Mouse (Mus musculus) forebrain, embryonic 16.5 days (tissue): ENCODE data around the gene Ano1. TPM values are rescaled to one million over a fixed set of nuclear protein-coding genes. Genes with fewer than 3 reads are reported as not detected.
A peak's percentile ranks its signal among the peaks of the same experiment; 100 is the strongest.

Source experiments
- ATAC-seq: fragments of 200-750 bp; cut with Nextera tagmentation; 2 replicates; pipeline ENCODE4 v1.8.0; 2017; ENCODE audit warnings: mild to moderate bottlenecking, moderate library complexity
- H3K27ac ChIP-seq: fragments of 300-500 bp; sonication (generic); 2 replicates; pipeline ENCODE4 v1.5.1; 2014; ENCODE audit warnings: low read length, control low read depth
- H3K27me3 ChIP-seq: fragments of 300-500 bp; sonication (generic); replicated peaks from 2 replicates; pipeline ENCODE4 v1.6.1; 2014; ENCODE audit warnings: low read length; ENCODE audit not compliant: control insufficient read depth, insufficient read depth
- H3K36me3 ChIP-seq: fragments of 300-500 bp; sonication (generic); 2 replicates; pipeline ENCODE4 v1.6.1; 2014; ENCODE audit not compliant: control insufficient read depth, insufficient read depth
- H3K4me1 ChIP-seq: fragments of 300-500 bp; sonication (generic); replicated peaks from 2 replicates; pipeline ENCODE4 v1.6.1; 2014; ENCODE audit warnings: low read length; ENCODE audit not compliant: control insufficient read depth, insufficient read depth
- H3K4me2 ChIP-seq: fragments of 300-500 bp; sonication (generic); 2 replicates; pipeline ENCODE4 v1.6.1; 2014; ENCODE audit warnings: mild to moderate bottlenecking, low read length, control low read depth
- H3K4me3 ChIP-seq: fragments of 300-500 bp; sonication (generic); replicated peaks from 2 replicates; pipeline ENCODE4 v1.5.1; 2014; ENCODE audit warnings: mild to moderate bottlenecking, low read length, control low read depth
- H3K9ac ChIP-seq: fragments of 300-500 bp; sonication (generic); replicated peaks from 2 replicates; pipeline ENCODE4 v1.6.1; 2014; ENCODE audit warnings: low read depth, low read length, control low read depth
- H3K9me3 ChIP-seq: fragments of 300-500 bp; sonication (generic); 2 replicates; pipeline ENCODE4 v1.6.1; 2016; ENCODE audit warnings: low read length; ENCODE audit not compliant: control insufficient read depth
- WGBS: fragments of 180-500 bp; shearing (Covaris S2); extraction: QIAGEN DNeasy Blood & Tissue Kit; methylation state at CpG from one replicate; pipeline ENCODE4 v1.1.7; 2014; 5-methylcytosine and 5-hydroxymethylcytosine counted together
- polyA plus RNA-seq: library from polyadenylated mRNA; unstranded; fragments of >200 nt; fragmentation: Nextera tagmentation; extraction: Ambion mirVana; gene quantifications from 2 replicates; pipeline ENCODE4 v1.2.1, GENCODE M21; 2015

Gene Ano1
- polyA plus RNA-seq, 1 experiment from 2014 or later = 9.4 TPM

DNA sequence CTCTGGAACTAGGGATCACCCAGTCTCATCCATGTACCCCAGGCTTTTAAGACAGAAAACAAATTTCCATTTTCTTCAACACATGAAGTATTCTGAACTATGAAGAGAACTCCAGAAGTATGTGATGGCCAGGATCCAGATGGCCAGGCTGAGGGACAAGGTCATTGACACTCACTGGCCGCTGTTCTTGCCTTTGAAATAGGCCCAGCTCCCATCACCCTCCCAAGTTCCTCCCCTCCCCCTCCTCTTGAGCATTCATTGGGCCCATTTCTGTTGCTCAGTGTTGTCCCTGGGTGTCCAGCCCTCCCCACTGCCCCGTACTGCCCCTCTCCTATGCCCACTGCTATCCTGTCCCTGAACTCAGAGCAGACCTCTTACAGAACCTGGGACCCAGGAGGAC is 2.9 kb upstream of the Ano1 start:
- Histone ChIP-seq H3K27ac (no peak overlapping the region), H3K4me2 (no peak overlapping the region)
- ATAC-seq = no peak

DNA sequence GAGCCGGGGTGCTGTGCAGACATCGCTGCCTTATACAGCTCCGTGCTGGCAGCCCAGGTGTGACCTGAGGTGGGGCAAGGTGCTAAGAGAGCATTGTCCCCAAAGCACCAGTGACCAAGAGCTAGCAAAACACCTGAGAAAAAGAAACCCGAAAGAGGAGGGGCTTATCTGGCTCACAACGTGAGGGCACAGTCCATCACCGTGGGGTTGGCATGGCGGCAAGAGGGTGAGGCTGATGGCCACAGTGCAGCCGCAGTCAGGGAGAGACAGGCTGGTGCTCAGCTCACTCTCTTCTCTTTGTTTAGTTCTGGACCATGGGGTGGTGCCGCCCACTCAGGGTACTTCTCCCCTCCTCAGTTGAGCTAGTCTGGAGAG is 1.9 kb upstream of the Ano1 start:
- WGBS = 91% methylated on average over 9 of the region's 9 CpGs
- ATAC-seq = no peak
- Histone ChIP-seq H3K27me3 (no peaks in the 10 kb centered on the region), H3K9ac (no peak overlapping the region), H3K27ac (no peak overlapping the region), H3K9me3 (no peaks in the 10 kb centered on the region), H3K4me3 (no peak overlapping the region), H3K4me1 (peaks cover 3% of the 10 kb centered on the region; the same call in 1 of the 2 replicates), H3K36me3 (no peaks in the 10 kb centered on the region), H3K4me2 (no peak overlapping the region)

More for the DNA sequence above, 2.9 kb upstream of the Ano1 start:
- WGBS = 93% methylated on average over 2 of the region's 2 CpGs
- no peaks in the 10 kb centered on the region for H3K9me3 ChIP-seq
- no peak overlapping the region for H3K9ac ChIP-seq
- no peaks in the 10 kb centered on the region for H3K36me3 ChIP-seq
- H3K27me3 ChIP-seq = no peaks in the 10 kb centered on the region
- H3K4me3 ChIP-seq = no peak overlapping the region
- H3K4me1 ChIP-seq = peaks cover 3% of the 10 kb centered on the region; the same call in 1 of the 2 replicates

DNA sequence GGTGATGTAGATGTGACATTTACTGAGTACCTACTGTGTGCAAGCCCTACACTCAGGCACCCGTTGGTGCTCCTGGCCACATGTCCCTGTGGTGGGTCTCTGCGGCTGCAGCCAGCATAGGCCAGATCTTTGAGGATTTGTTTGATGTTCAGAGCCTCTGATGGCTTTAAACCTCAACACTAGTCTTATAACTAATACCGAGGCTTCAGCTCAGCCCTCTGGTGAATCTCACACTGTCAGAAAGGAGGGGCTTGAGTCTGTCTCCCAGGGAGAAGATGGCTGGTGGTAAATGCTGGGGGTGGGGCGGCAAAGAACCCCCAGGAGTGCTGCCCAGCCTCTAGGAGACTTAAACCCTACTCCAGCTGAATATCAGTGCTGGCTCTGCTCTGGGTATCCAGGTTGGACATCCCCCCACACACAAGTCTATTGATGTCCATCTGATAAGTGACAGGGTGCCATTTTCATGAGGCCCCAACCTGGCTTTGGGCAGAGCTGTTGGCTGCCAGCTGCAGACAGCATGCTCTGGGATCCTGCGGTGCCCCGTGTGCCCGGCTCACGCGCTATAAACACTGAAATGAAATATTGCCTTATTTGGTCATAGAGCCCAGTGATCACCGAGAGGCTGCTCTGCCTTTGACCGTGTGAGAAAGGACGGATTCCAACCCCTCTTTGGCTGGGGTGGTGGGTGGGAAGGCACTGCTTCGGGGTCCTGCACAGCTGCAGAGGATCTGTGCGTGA is 1.3 kb upstream of the Ano1 start:
- 82% methylated on average over 14 of the region's 14 CpGs for WGBS
- no peak overlapping the region for H3K4me3 ChIP-seq
- H3K9ac ChIP-seq = no peak overlapping the region
- H3K36me3 ChIP-seq = no peaks in the 10 kb centered on the region
- no peak overlapping the region for H3K27ac ChIP-seq
- H3K27me3 ChIP-seq = no peaks in the 10 kb centered on the region
- peaks cover 3% of the 10 kb centered on the region; the same call in 1 of the 2 replicates for H3K4me1 ChIP-seq
- no peaks in the 10 kb centered on the region for H3K9me3 ChIP-seq
- ATAC-seq = no peak
- H3K4me2 ChIP-seq = no peak overlapping the region

GRCm38 (mm10) chr7:144747756-144748155 is 4.0 kb downstream of the Ano1 start:
- no peaks in the 10 kb centered on the region for H3K36me3 ChIP-seq
- 60% methylated on average over 2 of the region's 2 CpGs for WGBS
- no peak overlapping the region for H3K27ac ChIP-seq
- no peaks in the 10 kb centered on the region for H3K9me3 ChIP-seq
- no peak overlapping the region for H3K4me3 ChIP-seq
- H3K9ac ChIP-seq = no peak overlapping the region
- H3K4me2 ChIP-seq = no peak overlapping the region
- H3K27me3 ChIP-seq = no peaks in the 10 kb centered on the region
- H3K4me1 ChIP-seq = no peaks in the 10 kb centered on the region
- ATAC-seq = no peak

- Histone ChIP-seq H3K4me3 (no peak overlapping the region), H3K27me3 (no peaks in the 10 kb centered on the region), H3K27ac (no peak overlapping the region), H3K9ac (no peak overlapping the region), H3K9me3 (no peaks in the 10 kb centered on the region), H3K4me2 (no peak overlapping the region), H3K4me1 (no peaks in the 10 kb centered on the region), H3K36me3 (no peaks in the 10 kb centered on the region)
- no peak for ATAC-seq
- 89% methylated on average over 4 of the region's 4 CpGs for WGBS
These were observed 5.3 kb downstream of the Ano1 start for GRCm38 (mm10) chr7:144746466-144746865.

DNA sequence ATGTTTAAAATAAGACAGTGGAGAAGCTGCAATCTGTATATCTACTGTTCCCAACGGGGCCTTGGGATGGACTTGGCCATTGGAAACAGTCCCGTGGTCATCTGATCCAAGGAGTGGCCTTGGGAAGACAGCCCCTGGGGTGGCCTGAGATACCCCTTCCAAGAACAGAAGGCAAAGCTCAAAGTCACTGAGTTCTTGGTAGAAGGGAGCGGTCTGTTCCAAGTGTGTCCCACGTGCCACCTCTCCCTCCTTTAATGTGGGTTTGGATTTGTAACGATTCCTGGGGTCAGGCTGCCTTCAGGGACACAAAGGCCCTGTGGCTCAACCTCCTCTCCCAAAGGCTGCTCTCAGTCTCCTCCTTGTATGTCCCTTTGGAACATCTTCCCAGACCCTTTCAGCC is 7.9 kb downstream of the Ano1 start:
- Histone ChIP-seq H3K4me3 (no peak overlapping the region), H3K9ac (no peak overlapping the region), H3K27ac (no peak overlapping the region), H3K4me1 (peaks cover 3% of the 10 kb centered on the region), H3K27me3 (no peaks in the 10 kb centered on the region), H3K9me3 (no peaks in the 10 kb centered on the region), H3K36me3 (no peaks in the 10 kb centered on the region), H3K4me2 (no peak overlapping the region)
- ATAC-seq = no peak
- 77% methylated on average over 5 of the region's 5 CpGs for WGBS

- peak; percentile 53; the same call in 1 of the 2 replicates for ATAC-seq
- Histone ChIP-seq H3K9ac (no peak overlapping the region), H3K4me1 (peaks cover 11% of the 10 kb centered on the region), H3K27ac (no peak overlapping the region; the same call in 1 of the 2 replicates), H3K36me3 (no peaks in the 10 kb centered on the region), H3K27me3 (peaks cover 4% of the 10 kb centered on the region), H3K9me3 (no peaks in the 10 kb centered on the region), H3K4me3 (no peak overlapping the region), H3K4me2 (no peak overlapping the region)
- WGBS = 54% methylated on average over 7 of the region's 7 CpGs
These were observed 11.1 kb downstream of the Ano1 start for GRCm38 (mm10) chr7:144740643-144741042.

GRCm38 (mm10) chr7:144739810-144740209 is 12.0 kb downstream of the Ano1 start:
- Histone ChIP-seq H3K27ac (no peak overlapping the region), H3K4me3 (no peak overlapping the region), H3K36me3 (no peaks in the 10 kb centered on the region), H3K4me2 (no peak overlapping the region), H3K4me1 (peaks cover 11% of the 10 kb centered on the region), H3K9me3 (no peaks in the 10 kb centered on the region), H3K9ac (no peak overlapping the region), H3K27me3 (peaks cover 4% of the 10 kb centered on the region)
- no peak for ATAC-seq
- 45% methylated on average over 3 of the region's 3 CpGs for WGBS

- peak; percentile 43; the same call in 1 of the 2 replicates for ATAC-seq
- Histone ChIP-seq H3K9me3 (no peaks in the 10 kb centered on the region), H3K36me3 (no peaks in the 10 kb centered on the region), H3K27ac (no peak overlapping the region), H3K4me3 (peak overlapping the region; percentile 42), H3K9ac (peak overlapping the region; percentile 50), H3K27me3 (peaks cover 4% of the 10 kb centered on the region), H3K4me1 (peaks cover 11% of the 10 kb centered on the region), H3K4me2 (peak overlapping the region; percentile 54)
- under 1% methylated on average over 33 of the region's 33 CpGs for WGBS
These were observed 13.4 kb downstream of the Ano1 start for GRCm38 (mm10) chr7:144738357-144738798.
